Comparison of ENCODE assay signal across 12 mouse cellular contexts in genomic region chr1:78593927-78594641, GRCm38 (mm10).
DNase-seq lines count a peak whose midpoint lies in the region; ATAC-seq and TF ChIP-seq lines count a peak whose summit lies in the region.
"Had no signal": no experiment of that assay in that cellular context is flagged by ENCODE, and none has a peak within 500 bp of the region (broad histone marks: within the 10 kb centered on the region; RNA-seq: fewer than 3 reads in every experiment).

No protein-coding gene starts in this region.

- ATAC-seq in hindbrain, postnatal 0 days, result no peak
- ATAC-seq in hindbrain, embryonic 16.5 days, result no peak
- peak; percentile 87 for ATAC-seq in forebrain, postnatal 0 days
- ATAC-seq in CD4-positive, CD25-positive, alpha-beta regulatory T cell, adult 4 months, result no peak

- H3K9ac ChIP-seq in hindbrain, postnatal 0 days (replicated peaks; ENCODE audit: low read length), result no peak overlapping the region
- no peak overlapping the region for H3K9ac ChIP-seq in hindbrain, embryonic 16.5 days (ENCODE audit: low read depth, low read length)
- no peak overlapping the region for H3K9ac ChIP-seq in forebrain, postnatal 0 days
- H3K9ac ChIP-seq: heart, embryonic 13.5 days; liver, embryonic 14.5 days had no signal

- peak; percentile 46 for DNase-seq in hindbrain, postnatal 0 days (ENCODE audit: low spot score)
- DNase-seq in brain, adult 2 months (ENCODE audit: low read depth, low spot score), result peak; percentile 31
- peak; percentile 53 for DNase-seq in forebrain, postnatal 0 days
- peak; percentile 41 for DNase-seq in lung, postnatal 10 days
- DNase-seq in thymus, adult 18-20 months, result no peak
- no peak for DNase-seq in gastrocnemius, postnatal 14 days
- DNase-seq: kidney, postnatal 36 days; midbrain, embryonic 14.5 days had no signal

- H3K4me1 ChIP-seq in hindbrain, postnatal 0 days (ENCODE audit: insufficient read depth, low read length), result no peaks in the 10 kb centered on the region
- H3K4me1 ChIP-seq in hindbrain, embryonic 16.5 days (ENCODE audit: control insufficient read depth, insufficient read depth, low read depth, low read length), result no peaks in the 10 kb centered on the region
- no peaks in the 10 kb centered on the region for H3K4me1 ChIP-seq in forebrain, postnatal 0 days (ENCODE audit: insufficient read depth)

- no peak for TF ChIP-seq CTCF in hindbrain, postnatal 0 days (IDR thresholded peaks at IDR 0.05; ENCODE audit: low read depth)
- no peak for TF ChIP-seq CTCF in forebrain, postnatal 0 days (IDR thresholded peaks at IDR 0.05; ENCODE audit: low read depth)

- H3K27ac ChIP-seq in hindbrain, postnatal 0 days, result no peak overlapping the region
- no peak overlapping the region for H3K27ac ChIP-seq in hindbrain, embryonic 16.5 days (ENCODE audit: low read depth, low read length)
- H3K27ac ChIP-seq in forebrain, postnatal 0 days (ENCODE audit: low read depth, low read length), result no peak overlapping the region
- H3K27ac ChIP-seq: heart, embryonic 13.5 days; liver, embryonic 14.5 days had no signal

- no peak overlapping the region for H3K4me2 ChIP-seq in hindbrain, postnatal 0 days (ENCODE audit: low read depth, low read length)
- no peak overlapping the region for H3K4me2 ChIP-seq in hindbrain, embryonic 16.5 days (ENCODE audit: low read length)
- H3K4me2 ChIP-seq in forebrain, postnatal 0 days (ENCODE audit: low read depth), result no peak overlapping the region
- H3K4me2 ChIP-seq: heart, embryonic 13.5 days had no signal

- H3K4me3 ChIP-seq in hindbrain, postnatal 0 days (ENCODE audit: low read length), result no peak overlapping the region
- H3K4me3 ChIP-seq in hindbrain, embryonic 16.5 days (ENCODE audit: low read length), result no peak overlapping the region
- no peak overlapping the region for H3K4me3 ChIP-seq in forebrain, postnatal 0 days (ENCODE audit: low read depth, low read length)
- H3K4me3 ChIP-seq: heart, embryonic 13.5 days had no signal

- 79% methylated on average over 14 of the region's 14 CpGs for WGBS in hindbrain, postnatal 0 days
- WGBS in hindbrain, embryonic 16.5 days, result 77% methylated on average over 14 of the region's 14 CpGs
- WGBS in forebrain, postnatal 0 days, result 42% methylated on average over 14 of the region's 14 CpGs

- H3K27me3 ChIP-seq in hindbrain, postnatal 0 days (ENCODE audit: insufficient read depth, low read length), result no peaks in the 10 kb centered on the region
- H3K27me3 ChIP-seq in hindbrain, embryonic 16.5 days (replicated peaks; ENCODE audit: control insufficient read depth, insufficient read depth, low read length), result no peaks in the 10 kb centered on the region
- H3K27me3 ChIP-seq in forebrain, postnatal 0 days (ENCODE audit: insufficient read depth, low read length), result no peaks in the 10 kb centered on the region
- H3K27me3 ChIP-seq: heart, embryonic 13.5 days had no signal

- no peaks in the 10 kb centered on the region for H3K36me3 ChIP-seq in hindbrain, postnatal 0 days (ENCODE audit: insufficient read depth, low read length)
- no peaks in the 10 kb centered on the region for H3K36me3 ChIP-seq in hindbrain, embryonic 16.5 days (ENCODE audit: control insufficient read depth, insufficient read depth, low read length)
- H3K36me3 ChIP-seq in forebrain, postnatal 0 days (ENCODE audit: insufficient read depth), result no peaks in the 10 kb centered on the region
- H3K36me3 ChIP-seq: heart, embryonic 13.5 days had no signal

- no peaks in the 10 kb centered on the region for H3K9me3 ChIP-seq in hindbrain, postnatal 0 days (ENCODE audit: low read length)
- no peaks in the 10 kb centered on the region for H3K9me3 ChIP-seq in hindbrain, embryonic 16.5 days (ENCODE audit: control insufficient read depth, low read length)
- no peaks in the 10 kb centered on the region for H3K9me3 ChIP-seq in forebrain, postnatal 0 days (ENCODE audit: low read length)
- H3K9me3 ChIP-seq: heart, embryonic 13.5 days had no signal

- intact Hi-C loops in gastrocnemius, postnatal 14 days (cut with DNase I; ENCODE audit: low total_unique reads), result no loop called here

Comparison
In these comparisons a context has a peak if more than half of its experiments do, and no peak if none do; other contexts are left out.
1. DNase-seq: peak in hindbrain, postnatal 0 days (single experiment), brain, adult 2 months (single experiment), forebrain, postnatal 0 days (single experiment) and lung, postnatal 10 days (single experiment); none in thymus, adult 18-20 months (0 of 2) and gastrocnemius, postnatal 14 days (single experiment).